Mouse (Mus musculus) myocyte (in vitro differentiated cells): Measurements from ENCODE around the gene Tmem95.

ENCODE experiments used
- POLR2A ChIP-seq: IDR thresholded peaks from one replicate; pipeline ENCODE4 v1.6.1; 2011; ENCODE audit warnings: low read depth, mild to moderate bottlenecking, control low read depth, moderate library complexity; ENCODE audit not compliant: insufficient read length
- POLR2AphosphoS2 ChIP-seq: IDR thresholded peaks from one replicate; pipeline ENCODE4 v1.6.1; 2011; ENCODE audit warnings: low read depth, control low read depth; ENCODE audit not compliant: insufficient read length
- TCF3 ChIP-seq: IDR thresholded peaks from one replicate; pipeline ENCODE4 v1.6.1; 2011; ENCODE audit warnings: low read depth, control low read depth; ENCODE audit not compliant: insufficient read length

DNA sequence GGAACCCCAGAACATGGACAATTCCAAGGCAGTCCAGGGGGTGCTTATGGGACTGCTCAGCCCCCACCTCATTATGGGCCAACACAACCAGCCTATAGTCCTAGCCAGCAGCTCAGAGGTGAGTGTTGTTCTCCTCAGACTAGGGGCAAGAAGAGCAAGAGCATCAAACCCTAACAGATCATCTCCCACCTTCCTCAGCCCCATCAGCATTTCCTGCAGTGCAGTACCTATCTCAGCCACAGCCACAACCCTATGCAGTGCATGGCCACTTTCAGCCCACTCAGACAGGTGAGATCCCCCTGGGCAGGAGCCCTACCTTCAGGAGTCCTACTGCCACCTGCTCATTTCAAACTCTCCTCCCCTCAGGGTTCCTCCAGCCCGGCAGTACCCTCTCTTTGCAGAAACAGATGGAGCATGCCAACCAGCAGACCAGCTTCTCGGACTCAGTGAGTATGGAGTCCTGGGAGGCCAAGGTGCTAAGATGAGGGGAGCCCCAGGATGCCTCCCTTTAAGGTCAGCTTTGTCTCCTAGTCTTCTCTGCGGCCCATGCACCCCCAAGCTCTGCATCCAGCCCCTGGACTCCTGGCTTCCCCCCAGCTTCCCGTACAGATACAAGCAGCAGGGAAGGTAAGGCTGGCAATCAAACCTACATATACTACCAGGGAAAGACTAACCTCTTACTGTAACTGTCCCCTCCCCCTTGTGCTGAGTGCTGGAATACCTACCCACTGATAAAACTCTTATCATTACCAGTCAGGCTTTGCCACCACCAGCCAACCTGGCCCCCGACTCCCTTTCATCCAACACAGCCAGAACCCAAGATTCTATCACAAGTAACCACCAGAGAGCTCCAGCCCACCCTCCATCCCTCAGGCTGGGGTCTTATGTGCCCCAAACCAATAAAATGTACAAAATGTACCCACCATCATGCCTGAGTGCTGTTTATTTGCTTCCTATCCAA, 38.1 kb upstream of the Tmem95 start:
- TF ChIP-seq POLR2AphosphoS2 (peak; percentile 73), POLR2A (peak; percentile 25), TCF3 (no peak)
